Mouse (Mus musculus) forebrain, embryonic 13.5 days (tissue): ENCODE results near the gene Zbtb20. TPM values are rescaled to one million over a fixed set of nuclear protein-coding genes. Genes with fewer than 3 reads are reported as not detected.

Experiments used
- ATAC-seq: fragments of 200-750 bp; cut with Nextera tagmentation; 2 replicates; pipeline ENCODE4 v1.8.0; 2017
- H3K27ac ChIP-seq: fragments of 300-500 bp; sonication (generic); 2 replicates; pipeline ENCODE4 v1.5.1; 2015; ENCODE audit warnings: inconsistent platforms, mild to moderate bottlenecking, moderate library complexity
- H3K27me3 ChIP-seq: fragments of 300-500 bp; sonication (generic); 2 replicates; pipeline ENCODE4 v1.6.1; 2015; ENCODE audit warnings: mild to moderate bottlenecking, inconsistent platforms
- H3K36me3 ChIP-seq: fragments of 300-500 bp; sonication (generic); 2 replicates; pipeline ENCODE4 v1.6.1; 2015; ENCODE audit warnings: mild to moderate bottlenecking, inconsistent platforms; ENCODE audit not compliant: poor library complexity, severe bottlenecking
- H3K4me1 ChIP-seq: fragments of 300-500 bp; sonication (generic); 2 replicates; pipeline ENCODE4 v1.6.1; 2015; ENCODE audit warnings: inconsistent platforms
- H3K4me2 ChIP-seq: fragments of 300-500 bp; sonication (generic); 2 replicates; pipeline ENCODE4 v1.6.1; 2015; ENCODE audit warnings: inconsistent platforms, mild to moderate bottlenecking, moderate library complexity
- H3K4me3 ChIP-seq: fragments of 300-500 bp; sonication (generic); 2 replicates; pipeline ENCODE4 v1.5.1; 2015; ENCODE audit warnings: mild to moderate bottlenecking, inconsistent platforms
- H3K9ac ChIP-seq: fragments of 300-500 bp; sonication (generic); 2 replicates; pipeline ENCODE4 v1.6.1; 2015; ENCODE audit warnings: mild to moderate bottlenecking, inconsistent platforms
- H3K9me3 ChIP-seq: fragments of 300-500 bp; sonication (generic); replicated peaks from 2 replicates; pipeline ENCODE4 v1.6.1; 2016; ENCODE audit warnings: inconsistent platforms
- WGBS: fragments of 180-500 bp; shearing (Covaris S2); methylation state at CpG from one replicate; pipeline ENCODE4 v1.1.7; 2015; 5-methylcytosine and 5-hydroxymethylcytosine counted together
- polyA plus RNA-seq: library from polyadenylated mRNA; unstranded; fragments of >200 nt; fragmentation: Nextera tagmentation; extraction: Ambion mirVana; gene quantifications from 2 replicates; pipeline ENCODE4 v1.2.1, GENCODE M21; 2015

The Zbtb20 gene
- polyA plus RNA-seq, 1 experiment from 2014 or later, result 79.7 TPM

GRCm38 (mm10) chr16:43571376-43572081, 695.8 kb downstream of the Zbtb20 start:
- Histone ChIP-seq H3K4me1 (peaks cover 40% of the 10 kb centered on the region), H3K27me3 (no peaks in the 10 kb centered on the region), H3K4me3 (no peak overlapping the region), H3K36me3 (peaks cover 43% of the 10 kb centered on the region), H3K4me2 (no peak overlapping the region), H3K27ac (peak overlapping the region; percentile 89; the same call in 1 of the 2 replicates), H3K9me3 (no peaks in the 10 kb centered on the region; the same call in 1 of the 2 replicates), H3K9ac (no peak overlapping the region)
- WGBS, result 89% methylated on average over 16 of the region's 16 CpGs
- no peak for ATAC-seq

DNA sequence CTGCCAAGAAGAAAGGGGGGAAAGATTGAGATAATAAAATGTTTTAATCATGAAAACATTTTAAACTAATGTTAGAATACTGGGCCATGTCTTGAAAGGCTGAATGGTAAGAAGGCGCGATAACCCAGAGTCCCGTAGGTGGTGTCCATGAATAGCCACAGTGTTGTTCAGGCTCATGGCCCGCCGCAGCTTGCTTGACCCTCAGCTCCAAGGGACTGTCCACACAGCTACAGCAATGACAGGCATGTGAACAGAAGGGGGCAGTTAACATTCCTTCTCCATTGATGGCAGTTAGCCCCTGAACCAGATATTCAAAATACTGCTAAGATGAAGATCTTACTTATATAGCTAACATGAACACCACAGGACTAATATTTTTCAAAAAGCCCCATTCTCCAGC, 696.5 kb downstream of the Zbtb20 start:
- WGBS, result 84% methylated on average over 5 of the region's 5 CpGs
- Histone ChIP-seq H3K36me3 (peaks cover 38% of the 10 kb centered on the region), H3K4me3 (no peak overlapping the region), H3K27ac (peak overlapping the region; percentile 89), H3K9me3 (no peaks in the 10 kb centered on the region; the same call in 1 of the 2 replicates), H3K4me1 (peaks cover 44% of the 10 kb centered on the region), H3K9ac (no peak overlapping the region), H3K4me2 (no peak overlapping the region), H3K27me3 (no peaks in the 10 kb centered on the region)
- ATAC-seq, result no peak

GRCm38 (mm10) chr16:43572766-43573165, 697.1 kb downstream of the Zbtb20 start:
- no peaks in the 10 kb centered on the region; the same call in 1 of the 2 replicates for H3K9me3 ChIP-seq
- H3K4me1 ChIP-seq, result peaks cover 50% of the 10 kb centered on the region
- H3K27me3 ChIP-seq, result no peaks in the 10 kb centered on the region
- no peak overlapping the region for H3K4me3 ChIP-seq
- no peak; the same call in 1 of the 2 replicates for ATAC-seq
- H3K4me2 ChIP-seq, result no peak overlapping the region
- H3K36me3 ChIP-seq, result peaks cover 43% of the 10 kb centered on the region
- no peak overlapping the region for H3K9ac ChIP-seq
- 34% methylated on average over 10 of the region's 10 CpGs for WGBS
- H3K27ac ChIP-seq, result peak overlapping the region; percentile 89

DNA sequence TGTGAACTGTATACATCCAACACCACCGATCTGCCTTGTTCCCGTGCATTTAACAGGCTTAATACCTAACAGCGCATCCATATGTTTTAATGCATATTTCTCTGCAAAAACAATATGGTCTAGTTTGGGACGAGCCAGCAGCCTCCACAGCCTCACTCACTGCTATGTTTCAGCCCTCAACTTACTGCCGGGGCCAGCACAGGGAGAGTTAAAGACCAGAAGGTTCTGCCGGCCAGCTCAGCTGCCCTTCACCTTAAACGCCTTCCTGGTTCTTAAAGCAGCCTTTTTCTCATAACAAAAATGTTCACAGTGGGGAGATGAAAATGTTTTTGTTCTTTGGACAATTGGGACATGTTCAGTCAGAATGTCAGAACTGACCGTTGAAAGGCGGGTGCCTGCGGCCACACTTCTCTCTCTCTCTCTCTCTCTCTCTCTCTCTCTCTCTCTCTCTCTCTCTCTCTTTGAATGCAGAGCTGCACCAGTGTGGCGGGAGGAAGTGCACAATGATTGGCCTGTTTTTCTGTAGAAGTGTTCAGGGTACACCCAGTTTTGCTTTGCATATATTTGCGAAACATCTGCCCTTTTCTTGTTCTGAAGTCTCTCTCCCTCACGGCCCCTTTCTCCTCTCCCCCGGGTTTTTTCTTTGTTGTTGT, 697.6 kb downstream of the Zbtb20 start:
- peak overlapping the region; percentile 18; the same call in 1 of the 2 replicates for H3K4me2 ChIP-seq
- peak; percentile 81 for ATAC-seq

GRCm38 (mm10) chr16:43574006-43574764, 698.5 kb downstream of the Zbtb20 start:
- Histone ChIP-seq H3K9ac (0 out of 2 replicates have a peak overlapping the region, but pooled peaks have one; percentile 13), H3K27me3 (no peaks in the 10 kb centered on the region), H3K27ac (peak overlapping the region; percentile 89), H3K4me1 (peaks cover 54% of the 10 kb centered on the region), H3K4me2 (no peak overlapping the region), H3K36me3 (peaks cover 40% of the 10 kb centered on the region), H3K9me3 (no peaks in the 10 kb centered on the region), H3K4me3 (no peak overlapping the region)
- WGBS, result 37% methylated on average over 7 of the region's 7 CpGs
- ATAC-seq, result peak; percentile 83

More for the DNA sequence above, 697.6 kb downstream of the Zbtb20 start:
- H3K27me3 ChIP-seq, result no peaks in the 10 kb centered on the region
- WGBS, result 25% methylated on average over 14 of the region's 14 CpGs
- H3K4me1 ChIP-seq, result peaks cover 50% of the 10 kb centered on the region
- peak overlapping the region; percentile 89 for H3K27ac ChIP-seq
- H3K36me3 ChIP-seq, result peaks cover 41% of the 10 kb centered on the region
- 0 out of 2 replicates have a peak overlapping the region, but pooled peaks have one; percentile 31 for H3K9ac ChIP-seq
- H3K4me3 ChIP-seq, result no peak overlapping the region
- no peaks in the 10 kb centered on the region; the same call in 1 of the 2 replicates for H3K9me3 ChIP-seq

- Histone ChIP-seq H3K4me1 (peaks cover 56% of the 10 kb centered on the region), H3K4me2 (no peak overlapping the region), H3K9ac (peak overlapping the region; percentile 13; the same call in 1 of the 2 replicates), H3K4me3 (no peak overlapping the region), H3K27me3 (no peaks in the 10 kb centered on the region), H3K36me3 (peaks cover 40% of the 10 kb centered on the region), H3K27ac (peak overlapping the region; percentile 89), H3K9me3 (no peaks in the 10 kb centered on the region)
- WGBS, result 36% methylated on average over 4 of the region's 4 CpGs
- no peak for ATAC-seq
These were observed 699.4 kb downstream of the Zbtb20 start for GRCm38 (mm10) chr16:43575066-43575465.

DNA sequence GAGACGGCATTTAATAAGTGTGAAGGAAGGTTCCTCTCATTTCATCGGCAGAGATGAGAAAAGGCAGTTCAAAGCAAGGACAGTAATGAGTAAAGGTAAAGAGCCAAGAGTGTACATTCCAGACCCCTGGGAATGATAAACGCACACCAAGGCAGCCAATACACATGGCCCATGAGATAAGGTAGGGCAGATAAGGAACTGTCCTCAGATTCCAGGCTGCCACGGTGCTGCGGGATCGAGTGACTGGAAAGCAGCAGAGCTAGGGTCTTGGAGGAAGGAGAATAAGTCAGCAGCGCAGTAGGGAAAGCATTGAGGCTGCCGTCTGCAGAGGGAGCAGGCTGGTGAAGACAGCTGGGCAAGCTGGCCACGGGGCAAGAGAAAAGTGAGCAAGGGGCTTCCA, 699.8 kb downstream of the Zbtb20 start:
- no peak for ATAC-seq
- H3K27ac ChIP-seq, result peak overlapping the region; percentile 89
- peak overlapping the region; percentile 48 for H3K9ac ChIP-seq
- 45% methylated on average over 9 of the region's 9 CpGs for WGBS
- H3K9me3 ChIP-seq, result no peaks in the 10 kb centered on the region
- H3K36me3 ChIP-seq, result peaks cover 43% of the 10 kb centered on the region
- no peak overlapping the region for H3K4me3 ChIP-seq
- peaks cover 56% of the 10 kb centered on the region for H3K4me1 ChIP-seq
- H3K27me3 ChIP-seq, result no peaks in the 10 kb centered on the region
- no peak overlapping the region for H3K4me2 ChIP-seq

DNA sequence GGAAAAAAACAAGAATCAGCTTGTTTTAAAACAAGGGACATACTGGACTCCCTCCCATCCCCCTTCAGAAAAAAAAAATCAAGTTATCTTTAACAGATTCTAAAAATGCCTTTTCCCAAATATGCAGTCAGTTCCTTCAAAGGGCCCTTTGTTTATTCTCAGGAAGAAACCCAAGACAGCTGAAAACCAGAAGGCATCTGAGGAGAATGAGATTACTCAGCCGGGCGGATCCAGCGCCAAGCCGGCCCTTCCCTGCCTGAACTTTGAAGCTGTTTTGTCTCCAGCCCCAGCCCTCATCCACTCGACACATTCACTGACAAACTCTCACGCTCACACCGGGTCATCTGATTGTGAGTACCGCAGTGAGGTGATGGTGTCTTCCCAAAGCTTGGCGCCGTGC, 701.7 kb downstream of the Zbtb20 start:
- H3K36me3 ChIP-seq, result peaks cover 32% of the 10 kb centered on the region
- WGBS, result 21% methylated on average over 10 of the region's 10 CpGs
- no peaks in the 10 kb centered on the region for H3K27me3 ChIP-seq
- no peak overlapping the region for H3K4me2 ChIP-seq
- H3K9me3 ChIP-seq, result no peaks in the 10 kb centered on the region
- peaks cover 61% of the 10 kb centered on the region for H3K4me1 ChIP-seq
- H3K27ac ChIP-seq, result peak overlapping the region; percentile 59
- H3K9ac ChIP-seq, result no peak overlapping the region
- ATAC-seq, result no peak
- H3K4me3 ChIP-seq, result no peak overlapping the region

- peaks cover 31% of the 10 kb centered on the region for H3K36me3 ChIP-seq
- H3K27me3 ChIP-seq, result no peaks in the 10 kb centered on the region
- H3K9ac ChIP-seq, result no peak overlapping the region
- H3K4me3 ChIP-seq, result no peak overlapping the region
- ATAC-seq, result no peak
- no peaks in the 10 kb centered on the region for H3K9me3 ChIP-seq
- 53% methylated on average over 5 of the region's 5 CpGs for WGBS
- H3K4me1 ChIP-seq, result peaks cover 51% of the 10 kb centered on the region
- no peak overlapping the region for H3K4me2 ChIP-seq
- H3K27ac ChIP-seq, result no peak overlapping the region
These were observed 702.7 kb downstream of the Zbtb20 start for GRCm38 (mm10) chr16:43578351-43578750.

GRCm38 (mm10) chr16:43579111-43579510, 703.4 kb downstream of the Zbtb20 start:
- H3K36me3 ChIP-seq, result peaks cover 37% of the 10 kb centered on the region
- peaks cover 44% of the 10 kb centered on the region for H3K4me1 ChIP-seq
- 95% methylated on average over 4 of the region's 4 CpGs for WGBS

GRCm38 (mm10) chr16:43580321-43580822, 704.7 kb downstream of the Zbtb20 start:
- peaks cover 31% of the 10 kb centered on the region for H3K4me1 ChIP-seq
- peaks cover 44% of the 10 kb centered on the region for H3K36me3 ChIP-seq
- ATAC-seq, result no peak
- H3K27ac ChIP-seq, result no peak overlapping the region
- no peaks in the 10 kb centered on the region for H3K9me3 ChIP-seq
- H3K4me2 ChIP-seq, result no peak overlapping the region
- WGBS, result 92% methylated on average over 6 of the region's 6 CpGs
- no peaks in the 10 kb centered on the region for H3K27me3 ChIP-seq
- no peak overlapping the region for H3K4me3 ChIP-seq
- no peak overlapping the region for H3K9ac ChIP-seq

More at GRCm38 (mm10) chr16:43579111-43579510, 703.4 kb downstream of the Zbtb20 start:
- no peaks in the 10 kb centered on the region for H3K9me3 ChIP-seq
- H3K27me3 ChIP-seq, result no peaks in the 10 kb centered on the region
- no peak; the same call in 1 of the 2 replicates for ATAC-seq
- H3K27ac ChIP-seq, result no peak overlapping the region
- no peak overlapping the region for H3K4me2 ChIP-seq
- no peak overlapping the region for H3K4me3 ChIP-seq
- H3K9ac ChIP-seq, result no peak overlapping the region
